Mouse (Mus musculus) MEL (cell line): ENCODE results near the gene Hspb6. TPM values are rescaled to one million over a fixed set of nuclear protein-coding genes. Genes with fewer than 3 reads are reported as not detected.

ENCODE experiments used
- DNase-seq: peaks from one replicate; pipeline ENCODE4 v3.0.0; 2011; ENCODE audit warnings: low read depth, low spot score
- H3K27ac ChIP-seq: 2 replicates; pipeline ENCODE4 v1.5.1; 2012; ENCODE audit warnings: low read depth, mild to moderate bottlenecking, control low read depth, low read length, moderate library complexity; ENCODE audit not compliant: control insufficient read depth
- H3K27me3 ChIP-seq, 2 experiments: fragments of 150-350 bp in 1 of 2; sonication (generic) in 1 of 2; 2 replicates each; pipeline ENCODE4 v1.6.1; 2012; ENCODE audit warnings: low read length in 2 of 2, mild to moderate bottlenecking in 2 of 2, improper control_type of control experiment in 1 of 2, moderate library complexity in 1 of 2; ENCODE audit not compliant: insufficient read depth in 2 of 2, control insufficient read depth in 1 of 2
- H3K36me3 ChIP-seq, 2 experiments: 2 replicates each; pipeline ENCODE4 v1.6.1; 2012 to 2014; ENCODE audit warnings: low read length in 2 of 2, improper control_type of control experiment in 1 of 2, inconsistent platforms in 1 of 2, mild to moderate bottlenecking in 1 of 2; ENCODE audit not compliant: insufficient read depth in 2 of 2, control insufficient read depth in 1 of 2
- H3K4me1 ChIP-seq, 2 experiments: fragments of 150-350 bp in 1 of 2; sonication (generic) in 1 of 2; 2 replicates each; pipeline ENCODE4 v1.6.1; 2012; ENCODE audit warnings: low read length in 2 of 2, improper control_type of control experiment in 1 of 2, mild to moderate bottlenecking in 1 of 2; ENCODE audit not compliant: insufficient read depth in 2 of 2, control insufficient read depth in 1 of 2
- H3K4me3 ChIP-seq, 2 experiments: fragments of 150-350 bp in 1 of 2; sonication (generic) in 1 of 2; 2 replicates each; pipeline ENCODE4 v1.5.1; 2012; ENCODE audit warnings: low read depth in 2 of 2, low read length in 2 of 2, mild to moderate bottlenecking in 2 of 2, moderate library complexity in 2 of 2, control low read depth in 1 of 2, improper control_type of control experiment in 1 of 2; ENCODE audit not compliant: control insufficient read depth in 1 of 2, insufficient read depth in 1 of 2
- H3K79me2 ChIP-seq: 2 replicates; pipeline ENCODE4 v1.6.1; 2012; ENCODE audit warnings: mild to moderate bottlenecking, low read length, moderate library complexity; ENCODE audit not compliant: control insufficient read depth, poor library complexity, insufficient read depth
- H3K9ac ChIP-seq: 2 replicates; pipeline ENCODE4 v1.6.1; 2012; ENCODE audit warnings: low read depth, mild to moderate bottlenecking, control low read depth, low read length, moderate library complexity; ENCODE audit not compliant: control insufficient read depth, poor library complexity, severe bottlenecking
- H3K9me3 ChIP-seq: fragments of 150-350 bp; sonication (generic); replicated peaks from 2 replicates; pipeline ENCODE4 v1.6.1; 2012; ENCODE audit warnings: mild to moderate bottlenecking, low read length, improper control_type of control experiment, moderate library complexity; ENCODE audit not compliant: insufficient read depth
- BHLHE40 ChIP-seq: IDR thresholded peaks from 2 replicates; pipeline ENCODE4 v1.6.1; 2012; ENCODE audit warnings: low read depth, mild to moderate bottlenecking, inconsistent platforms, low read length, improper control_type of control experiment, borderline replicate concordance
- CTCF ChIP-seq, 3 experiments: IDR thresholded peaks in 2 of 3; conservative IDR thresholded peaks in 1 of 3; 2 replicates each; pipeline ENCODE4 v1.5.1; 2011 to 2012; ENCODE audit warnings: low read length in 3 of 3, low read depth in 2 of 3, mild to moderate bottlenecking in 2 of 3, improper control_type of control experiment in 1 of 3, inconsistent platforms in 1 of 3, mixed read lengths in 1 of 3, moderate library complexity in 1 of 3; ENCODE audit not compliant: control insufficient read depth in 1 of 3, insufficient read depth in 1 of 3, poor library complexity in 1 of 3, severe bottlenecking in 1 of 3
- EP300 ChIP-seq, 2 experiments: IDR thresholded peaks; 2 replicates each; pipeline ENCODE4 v1.6.1; 2011; ENCODE audit warnings: improper control_type of control experiment in 2 of 2, low read length in 2 of 2, low read depth in 1 of 2, mild to moderate bottlenecking in 1 of 2
- ETS1 ChIP-seq: IDR thresholded peaks from 2 replicates; pipeline ENCODE4 v1.6.1; 2012; ENCODE audit warnings: low read depth, mild to moderate bottlenecking, inconsistent platforms, low read length, improper control_type of control experiment, moderate library complexity
- GATA1 ChIP-seq: IDR thresholded peaks from 2 replicates; pipeline ENCODE4 v1.6.1; 2011; ENCODE audit warnings: low read depth, low read length, improper control_type of control experiment
- HCFC1 ChIP-seq: IDR thresholded peaks from 2 replicates; pipeline ENCODE4 v1.6.1; 2012; ENCODE audit warnings: low read depth, mild to moderate bottlenecking, inconsistent platforms, low read length, improper control_type of control experiment, moderate library complexity
- KAT2A ChIP-seq: conservative IDR thresholded peaks from 2 replicates; pipeline ENCODE4 v1.6.1; 2012; ENCODE audit warnings: low read depth, low read length, improper control_type of control experiment, inconsistent platforms
- MAFK ChIP-seq: IDR thresholded peaks from 2 replicates; pipeline ENCODE4 v1.6.1; 2011; ENCODE audit warnings: low read depth, mild to moderate bottlenecking, low read length, improper control_type of control experiment, borderline replicate concordance
- MAX ChIP-seq: IDR thresholded peaks from 2 replicates; pipeline ENCODE4 v1.6.1; 2011; ENCODE audit warnings: low read length, improper control_type of control experiment
- MXI1 ChIP-seq: IDR thresholded peaks from 2 replicates; pipeline ENCODE4 v1.6.1; 2011; ENCODE audit warnings: mild to moderate bottlenecking, low read depth, low read length, improper control_type of control experiment
- NELFE ChIP-seq: IDR thresholded peaks from 2 replicates; pipeline ENCODE4 v1.6.1; 2011; ENCODE audit warnings: low read depth, low read length, improper control_type of control experiment
- POLR2AphosphoS2 ChIP-seq: IDR thresholded peaks from 2 replicates; pipeline ENCODE4 v1.6.1; 2011; ENCODE audit warnings: low read length, improper control_type of control experiment
- POLR2AphosphoS5 ChIP-seq: IDR thresholded peaks from 2 replicates; pipeline ENCODE4 v1.6.1; 2012; ENCODE audit warnings: low read depth, borderline replicate concordance, mild to moderate bottlenecking, inconsistent platforms, low read length, moderate library complexity, mixed read lengths
- RCOR1 ChIP-seq: IDR thresholded peaks from 2 replicates; pipeline ENCODE4 v1.6.1; 2012; ENCODE audit warnings: low read depth, mild to moderate bottlenecking, inconsistent platforms, low read length, improper control_type of control experiment
- SIN3A ChIP-seq: IDR thresholded peaks from 2 replicates; pipeline ENCODE4 v1.6.1; 2012; ENCODE audit warnings: low read length, improper control_type of control experiment, inconsistent platforms
- SMC3 ChIP-seq: IDR thresholded peaks from 2 replicates; pipeline ENCODE4 v1.6.1; 2011; ENCODE audit warnings: low read depth, low read length, improper control_type of control experiment
- USF1 ChIP-seq: IDR thresholded peaks from 2 replicates; pipeline ENCODE4 v1.6.1; 2014; ENCODE audit warnings: low read depth, mild to moderate bottlenecking, inconsistent platforms, low read length, improper control_type of control experiment, moderate library complexity
- USF2 ChIP-seq, 2 experiments: IDR thresholded peaks; 2 replicates each; pipeline ENCODE4 v1.6.1; 2011 to 2012; ENCODE audit warnings: improper control_type of control experiment in 2 of 2, low read length in 2 of 2, borderline replicate concordance in 1 of 2, inconsistent platforms in 1 of 2, low read depth in 1 of 2, mild to moderate bottlenecking in 1 of 2; ENCODE audit not compliant: insufficient read depth in 1 of 2
- ZC3H11A ChIP-seq: IDR thresholded peaks from 2 replicates; pipeline ENCODE4 v1.6.1; 2012; ENCODE audit warnings: low read depth, mild to moderate bottlenecking, inconsistent platforms, low read length, improper control_type of control experiment
- ZMIZ1 ChIP-seq: IDR thresholded peaks from 2 replicates; pipeline ENCODE4 v1.6.1; 2012; ENCODE audit warnings: low read depth, mild to moderate bottlenecking, inconsistent platforms, low read length, improper control_type of control experiment, moderate library complexity
- ZNF384 ChIP-seq: IDR thresholded peaks from 2 replicates; pipeline ENCODE4 v1.6.1; 2012; ENCODE audit warnings: low read depth, mild to moderate bottlenecking, inconsistent platforms, low read length, improper control_type of control experiment
- polyA plus RNA-seq, 2 experiments: library from polyadenylated mRNA; stranded (reverse) in 1 of 2; unstranded in 1 of 2; fragments of >175 nt in 1 of 2; fragments of >200 nt in 1 of 2; gene quantifications; 2 replicates each; pipeline versions ENCODE4 v1.2.1 to v1.2.4; 2012; ENCODE audit warnings: low replicate concordance in 2 of 2, low read depth in 1 of 2; ENCODE audit not compliant: insufficient read length in 2 of 2, insufficient read depth in 1 of 2, missing spikeins in 1 of 2
- total RNA-seq: library from RNA; depleted of rRNA; stranded (reverse); fragments of 300-350 nt; gene quantifications from 2 replicates; pipeline ENCODE4 v1.2.3, GENCODE M21; 2012

Gene Hspb6
- total and polyA plus RNA-seq, 3 experiments, result 1.5 to 12.4 TPM; not detected in 1

DNA sequence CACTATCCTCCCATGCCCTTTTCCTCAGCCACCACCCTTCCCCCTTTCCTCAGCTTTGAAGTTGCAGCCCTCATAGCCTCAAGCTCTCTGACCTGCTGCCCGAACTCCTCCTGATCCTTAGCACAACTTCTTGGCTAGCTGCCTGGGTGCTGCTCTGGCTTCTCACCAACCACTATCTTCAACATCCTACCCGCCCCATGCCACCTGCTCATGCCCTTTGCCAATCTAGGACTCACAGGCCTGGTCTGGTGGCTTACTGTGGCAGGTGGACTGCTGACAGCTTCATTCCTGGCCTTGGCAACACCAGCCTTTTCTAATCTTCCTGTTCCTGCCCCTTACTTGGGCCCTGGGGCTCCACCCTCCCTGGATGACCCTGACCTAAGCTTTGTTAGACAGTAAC is 21.0 kb downstream of the Hspb6 start (continued):
- no peak for TF ChIP-seq POLR2AphosphoS5
- peak; percentile 64 for TF ChIP-seq ETS1
- TF ChIP-seq NELFE, result no peak
- no peak for TF ChIP-seq MAFK
- TF ChIP-seq USF2 (IDR thresholded peaks at IDR 0.05; ENCODE audit: borderline replicate concordance in 1 of 2, insufficient read depth in 1 of 2, low read depth in 1 of 2, low read length in 2 of 2), result no peak

DNA sequence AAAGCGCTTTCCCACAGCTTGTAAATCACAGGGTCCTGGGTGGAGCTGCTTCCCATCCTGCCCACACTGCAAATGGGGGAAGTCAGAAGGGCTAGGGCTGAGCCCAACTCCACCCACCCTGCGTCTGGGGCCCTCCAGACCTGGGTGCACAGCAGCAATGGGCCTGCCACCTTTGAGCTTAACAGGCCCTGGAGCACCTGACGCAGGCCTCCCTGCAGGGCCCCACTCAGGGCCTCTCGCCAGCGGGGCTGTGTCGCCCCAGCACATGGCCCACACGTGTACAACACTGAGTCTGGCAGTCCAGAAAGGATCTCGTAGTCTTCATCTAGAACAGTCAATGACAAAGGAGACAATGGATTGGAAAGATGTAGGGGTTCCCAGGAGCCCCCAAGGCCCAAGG is 28.0 kb downstream of the Hspb6 start:
- H3K36me3 ChIP-seq, result peaks cover 0 to 28% of the 10 kb centered on the region in 2 experiments; a peak in 2 of 4 replicates
- TF ChIP-seq MAX (no peak), POLR2AphosphoS2 (no peak), KAT2A (no peak), POLR2AphosphoS5 (no peak), RCOR1 (no peak), BHLHE40 (no peak), MXI1 (no peak), USF1 (no peak), SIN3A (no peak), EP300 (IDR thresholded peaks at IDR 0.05; ENCODE audit: low read depth in 1 of 2, low read length in 2 of 2) (no peak), MAFK (no peak), ZNF384 (no peak), ZC3H11A (no peak), CTCF (IDR thresholded peaks at IDR 0.05 in 2 of 3, conservative IDR thresholded peaks at IDR 0.05 in 1 of 3; ENCODE audit: control insufficient read depth in 1 of 3, insufficient read depth in 1 of 3, low read depth in 2 of 3, low read length in 3 of 3, poor library complexity in 1 of 3, severe bottlenecking in 1 of 3) (no peak), NELFE (no peak), HCFC1 (no peak), GATA1 (no peak), ZMIZ1 (no peak), SMC3 (no peak)

More for the DNA sequence above, 28.0 kb downstream of the Hspb6 start:
- Histone ChIP-seq H3K9me3 (no peaks in the 10 kb centered on the region), H3K9ac (no peak overlapping the region), H3K79me2 (no peaks in the 10 kb centered on the region; the same call in 1 of the 2 replicates), H3K27me3 (no peaks in the 10 kb centered on the region), H3K4me1 (no peaks in the 10 kb centered on the region), H3K4me3 (no peak overlapping the region), H3K27ac (no peak overlapping the region)
- no peak for DNase-seq
